Mouse (Mus musculus) olfactory bulb, adult 2 months (tissue): ENCODE measurements around the gene Rdx. TPM values are rescaled to one million over a fixed set of nuclear protein-coding genes. Genes with fewer than 3 reads are reported as not detected.

Experiments
- H3K27ac ChIP-seq: fragments of 200-500 bp; 2 replicates; pipeline ENCODE4 v1.5.1; 2012; ENCODE audit warnings: low read depth, low read length; ENCODE audit not compliant: insufficient read depth
- H3K4me1 ChIP-seq: fragments of 200-500 bp; 2 replicates; pipeline ENCODE4 v1.6.1; 2012; ENCODE audit warnings: low read length; ENCODE audit not compliant: control insufficient read depth, insufficient read depth
- H3K4me3 ChIP-seq: fragments of 200-500 bp; 2 replicates; pipeline ENCODE4 v1.5.1; 2012; ENCODE audit warnings: mild to moderate bottlenecking, low read depth, low read length, moderate library complexity; ENCODE audit not compliant: insufficient read depth
- CTCF ChIP-seq: fragments of 200-500 bp; IDR thresholded peaks from 2 replicates; pipeline ENCODE4 v1.5.1; 2012; ENCODE audit warnings: low read depth, mild to moderate bottlenecking, low read length, moderate library complexity; ENCODE audit not compliant: insufficient read depth
- POLR2A ChIP-seq: fragments of 200-500 bp; IDR thresholded peaks from 2 replicates; pipeline ENCODE4 v1.6.1; 2012; ENCODE audit warnings: mild to moderate bottlenecking, low read depth, low read length, moderate library complexity; ENCODE audit not compliant: insufficient read depth
- WGBS: fragments of 180-500 bp; shearing (Covaris S2); methylation state at CpG from one replicate; pipeline ENCODE4 v1.1.7; 2018; 5-methylcytosine and 5-hydroxymethylcytosine counted together
- polyA plus RNA-seq: library from polyadenylated mRNA; stranded (reverse); fragments of >200 nt; gene quantifications from 2 replicates; pipeline ENCODE4 v1.2.4, GENCODE M21; 2012; ENCODE audit warnings: low replicate concordance; ENCODE audit not compliant: missing spikeins, insufficient read depth, insufficient read length

Rdx gene
- polyA plus RNA-seq, 1 experiment: 148 TPM

- H3K4me1 ChIP-seq: peaks cover 2% of the 10 kb centered on the region; the same call in 1 of the 2 replicates
- H3K4me3 ChIP-seq: no peak overlapping the region
- H3K27ac ChIP-seq: no peak overlapping the region
- TF ChIP-seq CTCF (no peak), POLR2A (no peak)
- WGBS: 90% methylated on average over 6 of the region's 6 CpGs
These were observed 78.3 kb downstream of the Rdx start for GRCm38 (mm10) chr9:52125225-52125624.

GRCm38 (mm10) chr9:52130348-52130747, 83.4 kb downstream of the Rdx start:
- no peak overlapping the region for H3K4me3 ChIP-seq
- TF ChIP-seq CTCF (no peak), POLR2A (no peak)
- peaks cover 11% of the 10 kb centered on the region; the same call in 1 of the 2 replicates for H3K4me1 ChIP-seq
- no peak overlapping the region for H3K27ac ChIP-seq
- 63% methylated on average over 4 of the region's 4 CpGs for WGBS

- 63% methylated on average over 2 of the region's 2 CpGs for WGBS
These were observed 85.8 kb downstream of the Rdx start for GRCm38 (mm10) chr9:52132771-52133170.

More at GRCm38 (mm10) chr9:52132771-52133170, 85.8 kb downstream of the Rdx start:
- Histone ChIP-seq H3K27ac (no peak overlapping the region), H3K4me3 (no peak overlapping the region), H3K4me1 (peaks cover 9% of the 10 kb centered on the region; the same call in 1 of the 2 replicates)
- TF ChIP-seq CTCF (no peak), POLR2A (no peak)

Other genes with a start within 250 kb of the Rdx start
- not detected in 2 replicates for gene Fdx1, start 83.6 kb upstream of the Rdx start, polyA plus RNA-seq
- gene Zc3h12c, start 121.4 kb downstream of the Rdx start, polyA plus RNA-seq: 44.8 TPM in 1 of 2 replicates, not detected in the other